Mouse (Mus musculus) kidney, postnatal 4 days (tissue): ENCODE measurements around the gene Tmem25.
"Not testable (repeated sequence)": the region's sequence is repeated elsewhere in the genome, so short reads cannot be mapped to it uniquely, and the experiment has no call there.

ENCODE experiments used
- DNase-seq, 2 experiments: peaks; one replicate each; pipeline ENCODE4 v3.0.0; 2021; ENCODE audit warnings: mixed read lengths in 2 of 2

Tmem25 gene

DNA sequence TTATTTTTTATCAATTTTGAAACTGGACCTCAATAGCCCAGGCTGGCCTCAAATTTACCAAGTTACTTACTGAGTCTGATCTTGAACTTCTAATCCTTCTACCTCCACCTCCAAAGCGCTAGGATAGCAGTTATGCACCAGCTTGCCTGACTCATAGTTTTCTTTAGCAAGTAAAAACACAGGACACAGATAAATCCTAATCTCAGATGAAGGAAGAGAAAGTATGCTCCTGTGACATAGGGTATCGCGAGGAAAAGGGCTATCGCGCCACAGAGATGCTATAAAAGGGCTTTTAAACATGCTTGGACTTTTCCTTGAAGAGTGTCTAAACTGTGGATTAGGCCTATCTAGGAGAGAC lies 26.7 kb downstream of the Tmem25 start:
- no peak for DNase-seq

DNA sequence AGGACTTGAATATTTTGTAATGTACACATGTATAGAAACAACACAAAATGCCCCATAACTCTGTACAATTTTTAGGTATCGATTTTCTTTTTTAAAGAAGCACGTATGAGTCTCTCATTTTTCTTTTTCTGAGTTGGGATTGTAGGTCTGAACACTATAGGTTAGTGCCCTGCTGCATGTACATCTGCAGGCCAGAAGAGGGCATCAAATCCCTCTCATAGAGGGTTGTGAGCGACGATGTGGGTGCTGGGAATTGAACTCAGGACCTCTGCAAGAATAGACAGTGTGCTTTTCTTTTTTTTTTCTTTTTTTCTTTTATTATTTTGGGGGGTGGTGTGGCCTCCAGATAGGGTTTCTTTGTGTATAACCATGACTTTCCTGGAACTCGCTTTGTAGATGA lies 27.7 kb downstream of the Tmem25 start:
- no peak for DNase-seq

- DNase-seq, result not testable (repeated sequence)
Measured at GRCm38 (mm10) chr9:44768029-44768394, 31.1 kb downstream of the Tmem25 start.

DNA sequence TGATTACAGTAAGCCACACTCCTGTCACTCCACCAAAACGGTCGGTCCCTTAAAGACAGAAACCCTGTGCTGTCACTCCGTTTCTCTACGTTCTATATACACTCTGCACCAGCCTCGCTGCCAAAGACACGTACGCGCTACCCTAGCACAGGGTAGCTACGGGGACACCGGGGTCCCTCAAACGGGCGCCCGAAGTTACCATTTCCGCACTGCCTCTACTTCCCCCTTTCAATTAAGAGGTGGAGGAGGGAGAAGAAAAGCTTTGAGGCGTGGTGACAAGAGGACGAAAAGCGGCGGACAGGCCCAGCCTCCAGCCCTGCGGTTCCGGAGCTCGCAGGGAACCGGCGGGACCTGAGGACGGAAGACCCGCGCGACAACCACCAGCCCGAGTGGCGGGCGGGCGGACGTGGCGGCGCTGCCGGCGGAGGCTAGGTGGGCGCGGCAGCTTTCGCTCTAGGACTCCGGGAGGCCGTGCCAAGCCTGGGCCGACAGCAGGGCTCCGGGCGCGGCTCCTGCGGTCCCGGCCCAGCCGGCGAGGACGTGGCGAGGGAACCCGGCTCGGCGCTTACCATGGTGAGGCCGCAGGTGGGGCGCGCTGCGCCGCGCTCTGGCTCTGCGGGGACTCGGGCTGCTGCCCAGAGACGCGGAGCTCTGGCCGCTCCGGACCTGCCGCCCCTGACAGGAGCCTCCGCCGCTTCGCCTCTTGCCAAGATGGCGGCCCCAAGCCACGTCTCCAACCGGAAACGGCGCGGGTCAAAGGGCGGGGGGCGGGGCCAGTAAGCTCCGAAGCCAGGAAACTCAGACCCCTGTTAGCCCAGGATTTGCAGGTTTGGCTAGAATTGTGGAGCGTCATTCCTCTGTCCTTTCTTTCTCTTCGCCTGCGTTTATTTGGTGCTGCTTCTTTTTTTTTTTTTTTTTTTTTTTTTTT lies 31.7 kb downstream of the Tmem25 start, which contains the start of the genes Arcn1 and Ift46:
Gene Arcn1 (minus strand): TSS at position 745 of the 928 bp plus-strand sequence.
Gene Ift46 (plus strand): TSS at position 808 of the 928 bp plus-strand sequence.
- DNase-seq, result peak; percentile 88 to 94

DNA sequence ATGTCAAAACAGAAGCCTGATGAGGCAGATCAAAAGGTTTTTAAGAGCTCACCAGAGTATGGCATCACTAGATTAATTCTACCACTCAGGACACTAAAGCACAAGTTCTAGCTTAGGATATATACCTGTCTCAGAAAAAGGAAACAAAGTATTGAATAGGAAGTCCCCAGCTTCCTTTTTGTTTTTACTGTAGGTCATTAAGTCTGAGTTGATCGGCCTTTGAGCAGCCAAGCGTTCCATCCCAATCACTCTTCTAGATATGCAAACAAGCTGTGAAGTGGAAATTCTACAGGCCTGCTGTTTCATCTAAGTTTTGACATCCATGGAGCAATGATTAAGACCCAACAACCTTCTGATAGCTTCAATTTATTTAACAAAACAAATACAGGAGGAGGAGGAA lies 38.2 kb downstream of the Tmem25 start:
- DNase-seq, result no peak

DNA sequence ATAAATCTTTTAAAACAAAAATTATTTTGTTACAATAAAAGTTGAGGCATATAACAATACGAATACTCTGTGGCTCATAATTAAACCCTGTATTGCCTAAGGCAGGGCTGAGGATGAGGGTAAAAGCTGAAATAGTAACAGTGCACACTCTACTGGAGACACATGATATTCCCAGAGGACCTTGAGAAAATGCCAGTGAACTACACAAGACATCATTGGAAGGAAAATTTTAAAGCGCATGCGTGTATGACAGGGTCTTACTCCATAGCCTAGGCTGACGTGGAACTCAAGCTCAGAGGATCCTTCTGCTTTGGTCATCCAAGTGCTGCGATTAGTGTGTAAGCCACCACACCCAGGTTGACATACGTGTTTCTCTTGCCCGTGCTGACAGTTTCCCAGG lies 50.6 kb downstream of the Tmem25 start:
- no peak for DNase-seq

DNA sequence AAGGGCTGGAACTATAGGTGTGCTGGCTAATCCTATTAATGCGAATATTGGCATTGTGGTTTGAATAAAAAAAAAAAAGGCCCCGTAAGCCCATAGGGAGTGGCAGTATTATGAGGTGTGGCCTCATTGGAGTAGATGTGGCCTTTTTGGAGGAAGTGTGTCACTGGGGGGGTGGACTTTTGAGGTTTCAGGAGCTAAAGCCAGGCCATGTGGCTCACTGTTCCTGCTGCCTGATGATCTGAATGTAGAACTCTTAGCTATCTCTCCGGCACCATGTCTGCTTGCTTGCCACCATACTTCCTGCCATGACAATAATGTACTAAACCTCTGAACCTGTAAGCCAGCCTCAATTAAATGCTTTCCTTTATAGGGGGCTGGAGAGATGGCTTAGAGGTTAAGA lies 51.8 kb downstream of the Tmem25 start:
- no peak for DNase-seq

DNA sequence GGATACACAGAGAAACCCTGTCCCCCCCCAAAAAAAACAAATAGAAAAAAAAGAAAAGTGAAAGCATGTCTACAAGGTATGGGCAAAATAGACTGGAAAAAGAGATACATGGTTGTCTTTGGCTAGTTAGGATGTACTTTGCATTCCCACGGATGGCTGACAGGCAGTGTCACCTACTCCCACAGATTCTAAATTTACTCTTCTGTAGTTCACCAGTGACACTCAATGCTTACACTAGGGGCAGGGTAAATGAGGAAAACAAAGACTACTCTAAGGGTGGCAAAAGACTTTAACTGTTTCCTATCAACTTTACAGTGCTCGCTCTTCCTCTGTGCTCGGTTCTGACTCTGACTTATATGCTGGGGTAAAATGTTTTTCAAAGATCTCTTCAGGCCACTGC lies 52.4 kb downstream of the Tmem25 start:
- DNase-seq, result no peak

DNA sequence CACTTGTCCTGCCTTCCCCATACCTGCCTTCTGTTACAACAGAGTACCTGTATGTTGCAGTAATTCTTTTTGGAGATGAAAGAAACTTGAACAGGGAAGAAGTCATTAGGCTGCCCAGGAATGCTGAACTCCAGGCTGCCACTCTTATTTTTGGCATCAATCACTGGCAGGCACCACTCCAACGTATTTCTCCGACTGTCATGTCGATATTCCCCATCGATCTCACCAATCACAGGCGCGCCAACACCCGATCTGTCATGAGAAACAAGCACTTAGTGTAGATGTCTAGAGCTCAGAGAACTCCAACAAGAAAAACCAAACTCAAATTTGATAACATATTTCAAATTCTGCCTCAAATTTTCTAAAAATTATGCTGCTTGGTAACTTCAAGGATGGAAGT lies 53.7 kb downstream of the Tmem25 start:
- DNase-seq, result no peak
